Mouse (Mus musculus) olfactory bulb, adult 2 months (tissue): ENCODE results near the gene Naa35.

Experiments used
- CTCF ChIP-seq: fragments of 200-500 bp; IDR thresholded peaks from 2 replicates; pipeline ENCODE4 v1.5.1; 2012; ENCODE audit warnings: low read depth, mild to moderate bottlenecking, low read length, moderate library complexity; ENCODE audit not compliant: insufficient read depth
- POLR2A ChIP-seq: fragments of 200-500 bp; IDR thresholded peaks from 2 replicates; pipeline ENCODE4 v1.6.1; 2012; ENCODE audit warnings: mild to moderate bottlenecking, low read depth, low read length, moderate library complexity; ENCODE audit not compliant: insufficient read depth

- TF ChIP-seq CTCF (no peak), POLR2A (no peak)
These were observed 2.1 kb downstream of the Naa35 start for GRCm38 (mm10) chr13:59587201-59587600.
